Mouse (Mus musculus) liver, adult 2 months (tissue): ENCODE data around the gene Nkpd1.

Experiments used
- CTCF ChIP-seq: fragments of 200-500 bp; IDR thresholded peaks from 2 replicates; pipeline ENCODE4 v1.5.1; 2011; ENCODE audit warnings: low read depth, low read length, control low read depth
- POLR2A ChIP-seq: fragments of 200-500 bp; IDR thresholded peaks from 2 replicates; pipeline ENCODE4 v1.6.1; 2011; ENCODE audit warnings: low read length, control low read depth; ENCODE audit not compliant: insufficient read depth; ENCODE audit errors: extremely low read depth

GRCm38 (mm10) chr7:19508924-19509568 is 8.6 kb upstream of the Nkpd1 start:
- TF ChIP-seq CTCF (no peak), POLR2A (no peak)
